Mouse (Mus musculus) spleen, adult 12 weeks (tissue): ENCODE data around the gene Dvl1.

Source experiments
- DNase-seq: peaks from one replicate; pipeline ENCODE4 v3.0.0; 2022; ENCODE audit warnings: low spot score

The Dvl1 gene

GRCm38 (mm10) chr4:155840076-155841002 lies 6.9 kb upstream of the Dvl1 start:
- DNase-seq, result no peak

DNA sequence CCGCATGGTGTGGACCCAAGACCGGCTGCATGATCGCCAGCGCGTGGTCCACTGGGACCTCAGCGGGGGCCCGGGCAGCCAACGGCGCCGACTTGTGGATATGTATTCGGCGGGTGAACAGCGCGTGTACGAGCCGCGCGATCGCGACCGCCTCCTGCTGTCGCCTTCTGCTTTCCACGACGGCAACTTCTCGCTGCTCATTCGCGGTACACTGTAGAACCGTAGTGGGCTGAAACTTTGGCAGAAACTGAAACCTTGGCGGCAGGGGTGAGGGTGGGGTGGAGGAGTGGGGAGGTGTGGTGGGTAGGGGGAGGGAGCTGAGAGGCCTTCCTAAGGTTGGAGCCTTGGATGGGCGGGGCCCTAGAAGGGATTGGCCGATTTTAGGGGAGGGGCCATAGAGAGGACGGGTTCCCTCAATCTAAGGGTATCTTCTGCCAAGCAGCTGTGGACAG lies 6.2 kb upstream of the Dvl1 start:
- DNase-seq, result peak; percentile 59

- no peak for DNase-seq
Measured at GRCm38 (mm10) chr4:155841651-155842270, 5.4 kb upstream of the Dvl1 start.

DNA sequence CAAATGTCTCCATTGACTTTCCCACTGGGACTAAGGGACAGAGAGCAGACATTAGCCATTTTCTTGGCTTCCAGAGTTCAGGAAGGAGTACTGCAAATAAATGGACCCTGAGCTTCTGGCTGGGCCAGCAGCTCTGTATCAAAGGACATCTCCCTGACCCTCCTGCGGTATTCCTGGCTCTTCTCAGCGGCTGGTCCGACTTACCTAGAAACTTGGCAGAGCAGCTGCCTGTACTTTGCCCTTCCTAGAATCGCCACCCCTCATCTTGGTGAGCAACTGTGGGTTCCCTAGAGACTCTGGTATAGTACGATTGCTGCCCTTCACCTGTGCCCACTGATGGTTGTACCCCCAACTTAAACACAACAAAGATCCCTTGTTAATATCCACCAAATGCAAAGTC lies 4.0 kb upstream of the Dvl1 start:
- DNase-seq, result no peak

DNA sequence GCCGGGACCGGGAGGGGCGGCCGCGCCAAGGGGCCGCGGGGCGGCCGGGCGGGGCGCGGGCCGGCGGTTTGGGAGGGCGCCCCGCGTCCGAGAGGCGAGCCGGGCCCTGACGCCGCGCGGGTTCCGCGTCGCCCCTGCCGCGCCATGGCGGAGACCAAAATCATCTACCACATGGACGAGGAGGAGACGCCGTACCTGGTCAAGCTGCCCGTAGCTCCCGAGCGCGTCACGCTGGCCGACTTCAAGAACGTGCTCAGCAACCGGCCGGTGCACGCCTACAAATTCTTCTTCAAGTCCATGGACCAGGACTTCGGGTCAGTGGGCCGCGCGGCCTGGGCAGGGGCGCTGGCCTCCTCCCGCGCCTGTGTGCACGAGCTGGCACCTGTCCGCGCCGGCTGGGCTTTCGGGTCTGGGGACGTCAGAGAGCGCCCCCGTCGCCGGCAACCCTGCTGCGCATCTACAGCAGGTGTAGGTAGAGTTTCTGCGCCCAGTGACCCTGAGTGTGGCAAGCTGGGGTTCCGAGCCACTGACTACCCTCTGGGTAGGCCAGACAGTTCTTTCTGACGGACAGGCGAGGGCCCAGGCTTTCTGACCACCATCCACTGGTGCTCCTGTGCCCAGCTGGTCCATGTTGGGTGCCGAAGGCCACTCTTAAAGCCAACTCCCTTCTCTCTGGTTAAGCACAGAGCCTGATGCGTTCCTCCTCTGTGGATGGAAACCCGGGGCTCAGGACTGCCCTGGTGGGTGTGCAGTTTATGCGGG lies 570 bp downstream of the Dvl1 start:
- DNase-seq, result no peak

DNA sequence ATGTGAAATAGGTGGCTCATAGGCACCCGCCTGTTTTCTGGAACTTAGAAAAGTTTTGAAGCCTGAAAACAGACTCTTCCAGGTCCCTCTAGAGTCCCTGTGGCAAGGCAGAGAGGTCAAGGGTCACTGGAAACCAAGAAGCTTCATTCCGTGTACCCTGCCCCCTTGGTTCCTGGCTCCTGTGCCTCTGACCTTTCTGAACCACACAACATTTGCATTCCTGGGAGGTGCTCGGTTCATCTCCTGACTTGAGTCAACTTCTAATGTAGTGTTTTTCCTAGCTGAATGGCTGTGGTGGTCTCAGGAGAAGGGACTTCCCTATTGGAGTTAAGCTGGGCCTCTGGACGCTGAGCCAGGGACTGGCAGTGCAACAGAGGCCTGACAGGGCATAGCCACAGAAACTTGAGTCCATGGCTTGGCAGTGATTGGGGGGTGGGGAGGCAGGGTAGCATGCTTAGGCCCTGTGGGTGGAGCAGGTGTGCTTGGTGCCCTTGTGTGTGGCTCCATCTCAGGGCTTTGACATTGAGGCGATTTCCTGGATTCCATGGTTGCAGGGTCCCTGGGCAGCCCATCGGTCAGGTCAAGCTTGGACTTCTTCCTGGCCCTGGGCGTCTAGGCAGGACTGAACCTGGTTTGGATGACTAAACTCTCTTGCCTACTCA lies 1.4 kb downstream of the Dvl1 start:
- DNase-seq, result no peak

DNA sequence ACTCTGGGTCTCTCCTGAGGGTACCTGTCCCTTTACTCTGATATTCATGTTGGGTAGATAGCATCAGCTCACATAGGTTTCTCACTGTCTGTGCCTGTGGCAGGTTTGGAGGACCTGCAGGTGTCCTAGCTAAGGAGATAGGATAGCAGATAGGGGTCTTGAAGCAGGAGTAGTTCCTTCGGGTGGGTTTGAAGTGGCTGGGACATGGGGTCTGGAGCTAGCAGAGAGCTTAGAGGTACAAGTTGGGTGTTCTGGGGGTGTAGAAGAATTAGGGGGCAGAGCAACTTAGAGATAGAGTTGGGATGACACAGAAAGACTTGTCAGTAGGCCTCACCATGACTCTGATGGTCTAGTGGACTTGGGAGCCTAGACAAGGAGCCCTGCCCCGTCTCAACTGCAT lies 2.2 kb downstream of the Dvl1 start:
- no peak for DNase-seq

DNA sequence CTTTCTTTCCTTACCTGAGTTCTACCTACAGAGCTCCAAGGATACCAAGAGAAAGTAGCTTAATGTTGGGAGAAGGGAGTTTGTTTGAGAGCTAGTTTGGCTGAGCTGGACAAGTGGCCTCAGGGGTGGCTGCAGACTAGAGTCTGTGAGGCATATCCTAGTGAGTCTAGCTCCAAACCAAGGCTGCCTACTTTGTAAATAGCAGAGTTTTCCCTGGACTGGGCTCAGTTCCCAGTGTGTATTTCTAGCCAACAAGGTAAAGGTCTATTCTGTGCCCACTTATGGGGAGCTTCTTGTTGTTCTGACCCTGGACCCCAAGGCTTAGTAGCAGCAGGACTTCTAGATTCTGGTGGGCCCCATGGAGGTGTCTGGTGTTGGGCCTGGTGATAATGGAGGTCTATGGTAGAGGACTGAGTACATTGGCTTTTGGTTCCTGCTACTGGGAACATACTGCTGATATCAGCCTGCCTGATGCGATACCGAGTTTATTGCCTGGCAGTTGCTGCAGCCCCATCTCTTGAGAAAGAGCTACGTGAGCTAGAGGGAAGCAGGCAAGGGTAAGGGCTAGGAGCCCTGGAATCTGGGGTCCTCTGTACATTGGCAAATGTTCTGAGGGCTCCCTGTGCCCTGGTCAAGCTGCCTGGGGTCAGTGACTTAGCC lies 2.7 kb downstream of the Dvl1 start:
- DNase-seq, result no peak

- no peak for DNase-seq
Measured at GRCm38 (mm10) chr4:155851368-155851767, 4.2 kb downstream of the Dvl1 start.

GRCm38 (mm10) chr4:155851951-155852411 lies 4.8 kb downstream of the Dvl1 start:
- no peak for DNase-seq

DNA sequence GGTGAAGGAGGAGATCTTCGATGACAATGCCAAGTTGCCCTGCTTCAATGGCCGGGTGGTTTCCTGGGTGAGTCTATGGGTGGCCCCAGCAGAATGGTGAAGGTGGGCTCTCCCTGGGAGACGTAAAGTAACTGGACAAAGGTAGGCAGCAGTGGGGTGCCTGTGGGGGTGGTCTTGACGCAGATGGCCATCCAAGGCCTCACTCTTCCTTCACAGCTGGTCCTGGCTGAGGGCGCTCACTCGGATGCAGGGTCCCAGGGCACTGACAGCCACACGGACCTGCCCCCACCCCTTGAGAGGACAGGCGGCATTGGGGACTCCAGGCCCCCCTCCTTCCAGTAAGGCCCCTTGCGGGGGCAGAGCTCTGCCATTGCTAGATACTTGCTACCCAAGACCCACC lies 6.2 kb downstream of the Dvl1 start:
- no peak for DNase-seq

- DNase-seq, result no peak
Measured at GRCm38 (mm10) chr4:155854991-155855390, 7.8 kb downstream of the Dvl1 start.

- no peak for DNase-seq
Measured at GRCm38 (mm10) chr4:155856071-155856470, 8.9 kb downstream of the Dvl1 start.

- no peak for DNase-seq
Measured at GRCm38 (mm10) chr4:155856881-155857280, 9.7 kb downstream of the Dvl1 start.

DNA sequence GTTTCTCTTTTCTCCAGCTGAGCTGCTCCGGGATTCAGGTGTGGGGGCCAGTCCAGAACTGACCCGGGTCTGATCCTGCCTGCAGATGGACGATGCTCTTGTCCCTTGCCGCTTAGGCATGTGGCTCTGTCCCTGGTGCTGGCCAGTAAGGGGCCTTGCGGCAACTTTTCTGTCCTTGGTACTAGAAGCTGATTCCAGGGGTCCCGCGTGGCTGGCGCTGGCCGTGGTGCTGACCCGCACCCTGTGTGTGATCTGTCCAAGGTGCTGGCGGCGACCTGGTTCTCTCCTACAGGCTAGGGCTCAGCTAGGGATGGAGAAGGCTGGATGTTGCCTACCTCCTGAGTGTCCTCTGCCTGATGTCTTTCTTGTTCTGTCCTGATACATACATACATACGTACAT lies 12.1 kb downstream of the Dvl1 start:
- no peak for DNase-seq

- no peak for DNase-seq
Measured at GRCm38 (mm10) chr4:155861787-155862186, 14.6 kb downstream of the Dvl1 start.

- no peak for DNase-seq
Measured at GRCm38 (mm10) chr4:155863001-155863400, 15.8 kb downstream of the Dvl1 start, which contains the start of gene Tas1r3. Gene Tas1r3 (minus strand): TSS chr4:155863362.

DNA sequence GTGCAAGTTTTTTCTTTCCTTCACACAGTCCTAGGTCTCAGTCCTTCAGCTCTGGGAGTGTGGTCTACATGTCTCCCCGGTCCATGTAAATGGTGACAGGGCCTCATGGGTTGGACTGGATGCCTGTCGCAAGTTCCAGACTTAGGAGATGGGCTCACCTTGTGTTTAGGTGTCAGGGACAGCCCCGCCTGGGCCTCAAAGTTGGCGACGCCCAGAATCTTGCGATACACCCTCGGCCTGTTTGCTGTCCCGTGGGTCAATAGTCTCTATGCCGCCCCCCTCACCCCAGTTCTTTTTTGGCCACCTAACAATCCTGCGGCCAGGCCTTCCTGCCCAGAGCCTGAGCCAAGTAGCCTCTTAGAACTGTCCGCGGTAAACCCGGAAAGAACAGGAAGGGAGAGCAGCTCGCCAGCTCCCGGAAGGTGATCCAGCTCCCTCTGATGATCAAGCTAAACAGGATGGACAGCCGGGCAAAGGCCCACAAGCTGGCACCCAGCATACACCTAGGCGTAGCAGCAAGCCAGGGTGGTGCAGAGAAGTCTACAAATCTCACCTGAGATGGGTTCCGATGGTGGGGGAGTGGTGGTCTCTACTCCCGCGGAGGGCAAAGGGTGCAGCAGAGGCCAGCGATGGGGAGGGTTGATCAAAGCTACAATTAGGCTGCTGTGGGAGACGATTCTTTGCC lies 21.6 kb downstream of the Dvl1 start:
- no peak for DNase-seq

DNA sequence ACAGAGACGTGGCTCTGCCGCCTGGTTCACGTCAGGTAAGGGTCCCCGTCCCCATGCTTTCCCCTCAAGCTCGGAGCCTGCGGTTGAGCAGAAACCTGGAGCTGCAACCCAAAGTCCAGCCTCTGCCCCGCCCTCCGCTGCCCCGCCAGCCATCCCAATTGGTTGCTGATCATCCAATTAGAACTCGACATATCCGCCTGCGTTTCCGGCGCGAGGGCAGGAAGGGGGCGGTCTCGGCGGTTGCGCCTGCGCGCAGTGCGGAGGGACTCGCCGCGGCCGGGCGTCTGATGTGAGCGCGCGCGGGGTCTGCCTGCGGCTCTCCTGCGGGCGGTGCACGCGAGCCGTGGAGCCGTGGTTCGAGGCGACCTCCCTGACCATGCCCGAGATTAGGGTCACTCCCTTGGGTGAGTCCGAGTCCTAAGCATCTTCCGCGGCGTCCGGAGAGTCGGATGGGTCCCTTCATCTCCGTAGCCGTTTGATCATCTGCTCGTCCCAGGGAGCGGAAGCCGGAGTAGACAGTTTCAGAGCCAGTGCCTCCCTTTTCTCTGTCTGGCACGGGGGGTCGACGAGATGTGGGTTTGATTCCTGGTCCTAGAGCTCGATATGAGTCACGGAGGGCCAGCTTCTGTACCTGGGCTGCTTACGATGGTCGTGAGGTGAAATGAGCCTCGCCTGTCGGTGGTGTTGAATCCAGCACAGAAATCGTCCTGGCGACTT lies 22.3 kb downstream of the Dvl1 start, which contains the start of the genes Cptp and Ints11:
Gene Cptp (minus strand): TSS at position 124 of the 717 bp plus-strand sequence.
Gene Ints11 (plus strand): TSS at position 230 of the 717 bp plus-strand sequence.
- DNase-seq, result peak; percentile 90

DNA sequence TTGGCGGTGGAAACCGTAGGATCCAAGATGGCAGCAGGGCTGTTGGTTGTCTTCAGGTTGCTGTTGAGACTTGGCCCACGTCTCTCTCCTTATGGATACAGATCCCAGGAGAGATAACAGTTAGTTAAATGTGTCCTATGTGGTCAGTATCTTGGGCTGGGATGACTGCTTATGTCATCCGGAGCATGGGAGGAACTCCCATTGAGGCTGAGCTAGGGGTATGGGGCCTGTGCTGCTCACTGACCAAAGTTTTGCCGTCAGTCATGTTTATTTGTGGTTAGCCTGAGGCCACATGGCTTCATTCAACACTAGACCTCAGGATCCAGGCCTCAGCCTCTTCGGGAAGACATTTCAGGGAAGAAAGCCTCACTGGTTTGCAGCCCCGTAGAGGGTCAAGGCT lies 24.2 kb downstream of the Dvl1 start:
- DNase-seq, result no peak
